Mouse (Mus musculus): ENCODE measurements at regions not wholly inside any gene's neighbourhood (a gene's known extent, or its start where the extent isn't known, plus 50 kb on each side); places are given as distances from the start of the nearest gene placed in this dataset.
A peak's percentile ranks its signal among the peaks of the same experiment; 100 is the strongest.

DNA sequence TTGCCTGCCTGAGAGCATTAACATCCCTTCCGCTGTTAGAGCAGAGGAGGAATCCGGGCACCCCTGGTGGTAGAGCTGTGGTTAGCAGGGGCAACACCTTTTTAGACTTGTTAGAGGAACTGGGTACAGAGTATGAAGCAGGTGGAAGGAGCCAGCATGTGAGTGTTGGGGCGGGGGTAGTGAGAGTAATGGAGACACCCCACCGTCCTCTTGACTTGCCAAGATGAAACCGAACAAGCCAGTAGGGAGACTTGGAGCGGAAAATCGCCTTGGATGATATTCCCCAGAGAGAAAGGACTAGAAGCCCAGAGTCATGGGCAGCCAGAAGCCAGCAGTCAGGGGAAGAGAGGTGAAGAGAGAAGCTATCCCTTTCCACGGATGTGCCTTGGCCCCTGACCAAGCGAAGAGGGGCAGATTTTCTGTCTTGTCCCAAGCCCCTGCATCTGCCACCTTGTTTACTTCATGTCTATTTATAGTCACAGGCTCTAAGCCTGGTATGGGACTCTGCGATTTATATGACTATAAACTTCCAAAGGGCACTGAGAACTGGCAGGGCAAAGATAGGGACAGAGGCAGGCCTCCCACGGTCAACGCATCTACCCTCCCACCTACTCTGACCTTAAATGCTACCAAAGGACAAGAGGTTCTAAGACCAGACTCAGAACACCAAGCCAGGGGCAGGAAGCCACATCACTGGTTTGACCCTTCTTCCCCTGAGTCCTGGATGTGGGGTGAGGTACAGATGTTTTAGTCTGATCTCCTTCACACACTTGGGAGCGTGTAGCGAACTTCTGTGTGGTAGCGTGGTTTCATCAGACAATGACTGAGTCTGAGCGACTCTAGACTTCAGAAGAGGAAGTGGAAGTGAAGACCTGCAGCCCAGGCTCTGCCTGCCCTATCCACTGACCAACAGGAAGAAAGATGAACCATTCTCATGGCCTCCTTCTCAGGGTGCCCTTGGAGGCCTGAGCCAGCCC is 55.9 kb upstream of the Btrc start (continued):
- TF ChIP-seq MXI1 (IDR thresholded peaks at IDR 0.05; ENCODE audit: low read depth, low read length): peak; percentile 67

GRCm38 (mm10) chr19:45308676-45309275 is 54.8 kb upstream of the Btrc start:
- DNase-seq (ENCODE audit: extremely low read depth): peak; percentile 41
- H3K27me3 ChIP-seq (replicated peaks): peaks cover 19% of the 10 kb centered on the region

GRCm38 (mm10) chr19:45310291-45310881 is 53.1 kb upstream of the Btrc start:
- peak overlapping the region; percentile 34 for H3K9ac ChIP-seq (ENCODE audit: insufficient read depth, low read depth)
- peaks cover 13 to 45% of the 10 kb centered on the region in 2 experiments for H3K4me1 ChIP-seq (ENCODE audit: control insufficient read depth in 1 of 2, insufficient read depth in 2 of 2)
- H3K27ac ChIP-seq (ENCODE audit: insufficient read depth, low read depth): no peak overlapping the region
- dilution Hi-C loops (cut with MboI; ENCODE audit: extremely low pct_ligation_motif_present, extremely low pct_unique_long_range_greater_than_20kb, low sequenced_read_pairs): no loop called here
- no peak for DNase-seq (ENCODE audit: extremely low read depth)
- no peaks in the 10 kb centered on the region for H3K79me2 ChIP-seq (replicated peaks; ENCODE audit: control insufficient read depth, extremely low read depth, insufficient read depth, poor library complexity, severe bottlenecking)
- peak overlapping the region; percentile 8 to 40 (median 31) for H3K4me3 ChIP-seq (replicated peaks in 1 of 3; ENCODE audit: low read depth in 2 of 3, low read length in 2 of 3, poor library complexity in 1 of 3)
- H3K4me2 ChIP-seq (ENCODE audit: insufficient read depth, low read depth, poor library complexity, severe bottlenecking): peak overlapping the region; percentile 22
- peaks cover 10% of the 10 kb centered on the region for H3K27me3 ChIP-seq (replicated peaks)
- H3K9me3 ChIP-seq (replicated peaks; ENCODE audit: low read length): no peaks in the 10 kb centered on the region
- in situ Hi-C loops (cut with MboI; ENCODE audit: low pct_ligation_motif_present, low pct_unique_long_range_greater_than_20kb, low sequenced_read_pairs): loop anchor here (5.0 kb wide), 1 partner anchor 122 kb away; no protein-coding TSS in a partner anchor
- TF ChIP-seq ZC3H11A (IDR thresholded peaks at IDR 0.05; ENCODE audit: low read depth, low read length) (no peak), HCFC1 (IDR thresholded peaks at IDR 0.05; ENCODE audit: low read depth, low read length) (no peak), SIN3A (IDR thresholded peaks at IDR 0.05; ENCODE audit: low read length) (no peak), KAT2A (IDR thresholded peaks at IDR 0.05; ENCODE audit: insufficient replicate concordance, low read length) (no peak), NELFE (IDR thresholded peaks at IDR 0.05; ENCODE audit: low read depth, low read length) (no peak), MEF2A (IDR thresholded peaks at IDR 0.05; ENCODE audit: borderline replicate concordance, low read depth, low read length) (no peak), RAD21 (IDR thresholded peaks at IDR 0.05; ENCODE audit: low read depth, low read length) (no peak), ZNF384 (IDR thresholded peaks at IDR 0.05; ENCODE audit: low read depth, low read length) (no peak), RCOR1 (conservative IDR thresholded peaks at IDR 0.05; ENCODE audit: low read depth, low read length) (no peak), GABPA (IDR thresholded peaks at IDR 0.05; ENCODE audit: insufficient replicate concordance, low read depth, low read length) (no peak), E2F4 (IDR thresholded peaks at IDR 0.05; ENCODE audit: insufficient replicate concordance, low read depth, low read length) (no peak), CTCF (conservative IDR thresholded peaks at IDR 0.05 in 1 of 2, IDR thresholded peaks at IDR 0.05 in 1 of 2; ENCODE audit: low read depth in 2 of 2, low read length in 2 of 2) (no peak), TCF12 (IDR thresholded peaks at IDR 0.05; ENCODE audit: low read depth, low read length) (no peak), POLR2A (IDR thresholded peaks at IDR 0.05; ENCODE audit: low read depth, low read length) (no peak), CHD2 (IDR thresholded peaks at IDR 0.05; ENCODE audit: low read length) (no peak)
- H3K36me3 ChIP-seq (replicated peaks in 1 of 2; ENCODE audit: control insufficient read depth in 1 of 2, insufficient read depth in 1 of 2, low read length in 1 of 2): no peaks in the 10 kb centered on the region

More at GRCm38 (mm10) chr19:45308676-45309275, 54.8 kb upstream of the Btrc start:
- Histone ChIP-seq H3K4me3 (replicated peaks in 1 of 3; ENCODE audit: low read depth in 2 of 3, low read length in 2 of 3, poor library complexity in 1 of 3) (no peak overlapping the region), H3K27ac (ENCODE audit: insufficient read depth, low read depth) (no peak overlapping the region), H3K4me2 (ENCODE audit: insufficient read depth, low read depth, poor library complexity, severe bottlenecking) (no peak overlapping the region), H3K9me3 (replicated peaks; ENCODE audit: low read length) (no peaks in the 10 kb centered on the region), H3K36me3 (replicated peaks in 1 of 2; ENCODE audit: control insufficient read depth in 1 of 2, insufficient read depth in 1 of 2, low read length in 1 of 2) (no peaks in the 10 kb centered on the region), H3K79me2 (replicated peaks; ENCODE audit: control insufficient read depth, extremely low read depth, insufficient read depth, poor library complexity, severe bottlenecking) (no peaks in the 10 kb centered on the region), H3K4me1 (ENCODE audit: control insufficient read depth in 1 of 2, insufficient read depth in 2 of 2) (peaks cover 15 to 47% of the 10 kb centered on the region in 2 experiments), H3K9ac (ENCODE audit: insufficient read depth, low read depth) (peak overlapping the region; percentile 7; the same call in 1 of the 2 replicates)
- TF ChIP-seq RAD21 (IDR thresholded peaks at IDR 0.05; ENCODE audit: low read depth, low read length): peak; percentile 66
- TF ChIP-seq CTCF (conservative IDR thresholded peaks at IDR 0.05 in 1 of 2, IDR thresholded peaks at IDR 0.05 in 1 of 2; ENCODE audit: low read depth in 2 of 2, low read length in 2 of 2): peak in 1 of 2 experiments; percentile 71
- TF ChIP-seq SMC3 (IDR thresholded peaks at IDR 0.05; ENCODE audit: low read depth, low read length): peak; percentile 55
- TF ChIP-seq E2F4 (IDR thresholded peaks at IDR 0.05; ENCODE audit: insufficient replicate concordance, low read depth, low read length): no peak
- dilution Hi-C loops (cut with MboI; ENCODE audit: extremely low pct_ligation_motif_present, extremely low pct_unique_long_range_greater_than_20kb, low sequenced_read_pairs): no loop called here
- in situ Hi-C loops (cut with MboI; ENCODE audit: low pct_ligation_motif_present, low pct_unique_long_range_greater_than_20kb, low sequenced_read_pairs): loop anchor here (5.0 kb wide), 2 partner anchors 91 to 239 kb away; no protein-coding TSS in a partner anchor

All from CH12.LX (cell line).